Mouse (Mus musculus): ENCODE measurements around the gene 6430628N08Rik.

The 6430628N08Rik gene

GRCm38 (mm10) chr4:115941242-115941820, 50.9 kb downstream of the 6430628N08Rik start:
- DNase-seq: no peak

- no peak for DNase-seq
Observed at GRCm38 (mm10) chr4:115943669-115944314, 53.3 kb downstream of the 6430628N08Rik start.
